Mouse (Mus musculus): Measurements from ENCODE around the gene Inf2. TPM values are rescaled to one million over a fixed set of nuclear protein-coding genes. Genes with fewer than 3 reads are reported as not detected.
A peak's percentile ranks its signal among the peaks of the same experiment; 100 is the strongest.

Inf2 gene
- total and polyA plus RNA-seq, 2 experiments from 2014 or later: 1.1 to 10.8 TPM

DNA sequence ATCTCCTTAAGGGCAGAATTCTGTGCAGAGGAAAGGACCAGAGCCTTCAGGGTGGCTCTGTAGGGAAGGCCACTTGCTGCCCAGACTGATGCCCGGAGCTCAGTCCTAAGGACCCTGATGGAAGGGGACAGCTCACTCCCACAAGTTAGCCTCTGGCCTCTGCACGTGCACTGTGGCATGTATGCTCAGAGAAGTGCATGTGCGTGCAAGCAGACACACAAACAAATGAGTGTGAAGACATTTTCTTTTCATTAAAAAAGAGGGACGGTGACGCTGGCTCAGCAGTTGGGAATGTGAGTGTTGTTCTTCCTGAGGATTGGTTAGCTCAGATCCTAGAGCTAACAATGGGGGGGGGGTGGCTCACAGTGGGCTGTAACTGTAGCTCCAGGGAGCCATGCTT, 9.2 kb upstream of the Inf2 start:
- ATAC-seq: no peak
- WGBS: 43% methylated on average over 5 of the region's 5 CpGs
- DNase-seq: no peak
- Histone ChIP-seq H3K4me3 (ENCODE audit: low read depth, low read length) (no peak overlapping the region), H3K27ac (ENCODE audit: low read depth, low read length) (no peak overlapping the region), H3K9ac (no peak overlapping the region), H3K4me2 (ENCODE audit: low read depth) (no peak overlapping the region), H3K27me3 (ENCODE audit: insufficient read depth, low read length) (no peaks in the 10 kb centered on the region), H3K9me3 (ENCODE audit: low read length) (no peaks in the 10 kb centered on the region), H3K36me3 (ENCODE audit: insufficient read depth) (no peaks in the 10 kb centered on the region), H3K4me1 (ENCODE audit: insufficient read depth) (peaks cover 6% of the 10 kb centered on the region; the same call in 1 of the 2 replicates)
- no peak for TF ChIP-seq CTCF (IDR thresholded peaks at IDR 0.05; ENCODE audit: low read depth)

- TF ChIP-seq CTCF (IDR thresholded peaks at IDR 0.05; ENCODE audit: low read depth): no peak
- H3K9ac ChIP-seq: no peak overlapping the region
- H3K4me2 ChIP-seq (ENCODE audit: low read depth): no peak overlapping the region
- ATAC-seq (no peak), DNase-seq (no peak)
- H3K27ac ChIP-seq (ENCODE audit: low read depth, low read length): no peak overlapping the region
- H3K9me3 ChIP-seq (ENCODE audit: low read length): no peaks in the 10 kb centered on the region
- peaks cover 6% of the 10 kb centered on the region; the same call in 1 of the 2 replicates for H3K4me1 ChIP-seq (ENCODE audit: insufficient read depth)
- H3K4me3 ChIP-seq (ENCODE audit: low read depth, low read length): no peak overlapping the region
- no peaks in the 10 kb centered on the region for H3K36me3 ChIP-seq (ENCODE audit: insufficient read depth)
- H3K27me3 ChIP-seq (ENCODE audit: insufficient read depth, low read length): no peaks in the 10 kb centered on the region
- 87% methylated on average over 8 of the region's 8 CpGs for WGBS
These were observed 8.7 kb upstream of the Inf2 start for GRCm38 (mm10) chr12:112579926-112580325.

- H3K4me1 ChIP-seq (ENCODE audit: insufficient read depth): peaks cover 6% of the 10 kb centered on the region; the same call in 1 of the 2 replicates
- H3K36me3 ChIP-seq (ENCODE audit: insufficient read depth): no peaks in the 10 kb centered on the region
- no peak overlapping the region for H3K4me3 ChIP-seq (ENCODE audit: low read depth, low read length)
- H3K9ac ChIP-seq: no peak overlapping the region
- DNase-seq (no peak), ATAC-seq (no peak)
- WGBS: 87% methylated on average over 3 of the region's 3 CpGs
- no peaks in the 10 kb centered on the region for H3K27me3 ChIP-seq (ENCODE audit: insufficient read depth, low read length)
- TF ChIP-seq CTCF (IDR thresholded peaks at IDR 0.05; ENCODE audit: low read depth): no peak
- H3K27ac ChIP-seq (ENCODE audit: low read depth, low read length): no peak overlapping the region
- no peaks in the 10 kb centered on the region for H3K9me3 ChIP-seq (ENCODE audit: low read length)
- no peak overlapping the region for H3K4me2 ChIP-seq (ENCODE audit: low read depth)
These were observed 7.5 kb upstream of the Inf2 start for GRCm38 (mm10) chr12:112581113-112581512.

DNA sequence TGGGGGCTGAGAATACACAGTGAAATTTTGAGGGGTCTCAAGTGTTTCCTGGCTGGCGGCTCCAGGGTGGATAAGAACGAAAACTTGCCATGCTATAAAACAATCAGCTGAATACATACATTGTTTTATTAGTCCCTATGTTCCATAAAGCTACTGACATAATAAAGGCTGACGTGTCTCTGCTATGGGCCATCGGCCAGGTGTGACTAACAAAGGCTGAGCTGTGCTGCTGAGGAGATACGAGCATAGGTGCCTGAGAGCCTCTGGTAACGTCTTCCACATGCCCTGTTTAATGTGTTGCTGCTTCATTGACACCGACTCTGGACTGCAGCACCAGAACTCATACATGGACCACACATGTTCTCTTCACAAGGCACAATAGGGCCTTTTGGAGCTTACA, 3.6 kb upstream of the Inf2 start:
- Histone ChIP-seq H3K27me3 (ENCODE audit: insufficient read depth, low read length) (0 out of 2 replicates have a peak, but pooled peaks cover 3% of the 10 kb centered on the region), H3K9ac (no peak overlapping the region), H3K36me3 (ENCODE audit: insufficient read depth) (no peaks in the 10 kb centered on the region), H3K4me2 (ENCODE audit: low read depth) (no peak overlapping the region), H3K9me3 (ENCODE audit: low read length) (no peaks in the 10 kb centered on the region), H3K27ac (ENCODE audit: low read depth, low read length) (no peak overlapping the region), H3K4me3 (ENCODE audit: low read depth, low read length) (no peak overlapping the region), H3K4me1 (ENCODE audit: insufficient read depth) (no peaks in the 10 kb centered on the region; the same call in 1 of the 2 replicates)
- WGBS: 68% methylated on average over 7 of the region's 7 CpGs
- ATAC-seq (no peak), DNase-seq (no peak)
- TF ChIP-seq CTCF (IDR thresholded peaks at IDR 0.05; ENCODE audit: low read depth): no peak

DNA sequence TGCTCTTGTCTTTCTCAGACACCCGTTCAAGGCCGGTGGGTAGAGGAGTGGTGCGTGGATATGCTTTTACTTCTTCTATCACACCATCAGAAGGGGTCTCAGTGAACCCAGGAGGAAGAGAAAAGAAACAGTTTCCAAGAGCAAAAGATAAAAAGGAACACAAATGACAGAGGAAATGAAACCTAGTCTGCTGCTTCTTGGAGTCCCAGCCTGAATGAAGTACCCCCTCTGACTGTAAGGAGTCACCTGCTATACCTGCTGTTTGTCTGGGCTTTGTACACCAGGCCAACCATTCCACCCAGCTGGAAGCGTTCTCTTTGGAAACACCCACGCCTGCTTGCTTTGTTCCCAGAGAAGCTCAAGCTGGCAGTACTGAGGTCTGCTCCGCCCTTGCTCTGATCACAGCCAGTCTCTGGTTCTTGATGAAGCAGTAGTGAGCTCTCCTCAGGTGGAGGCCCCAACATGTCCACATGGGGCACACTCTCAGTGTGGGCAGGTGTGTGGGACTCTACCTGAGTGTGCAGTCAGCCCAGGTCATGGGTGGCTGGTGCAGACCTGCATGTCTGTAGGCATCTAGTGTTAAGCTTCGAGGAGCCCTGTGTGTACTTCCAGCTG, 2.6 kb upstream of the Inf2 start:
- no peak for ATAC-seq
- Histone ChIP-seq H3K4me3 (ENCODE audit: low read depth, low read length) (no peak overlapping the region), H3K36me3 (ENCODE audit: insufficient read depth) (no peaks in the 10 kb centered on the region), H3K9me3 (ENCODE audit: low read length) (no peaks in the 10 kb centered on the region), H3K9ac (no peak overlapping the region), H3K27me3 (ENCODE audit: insufficient read depth, low read length) (0 out of 2 replicates have a peak, but pooled peaks cover 3% of the 10 kb centered on the region), H3K27ac (ENCODE audit: low read depth, low read length) (no peak overlapping the region), H3K4me1 (ENCODE audit: insufficient read depth) (peaks cover 2% of the 10 kb centered on the region; the same call in 1 of the 2 replicates), H3K4me2 (ENCODE audit: low read depth) (no peak overlapping the region)
- 70% methylated on average over 7 of the region's 7 CpGs for whole genome bisulfite sequencing
- DNase-seq: peak; percentile 29
- no peak for TF ChIP-seq CTCF (IDR thresholded peaks at IDR 0.05; ENCODE audit: low read depth)

DNA sequence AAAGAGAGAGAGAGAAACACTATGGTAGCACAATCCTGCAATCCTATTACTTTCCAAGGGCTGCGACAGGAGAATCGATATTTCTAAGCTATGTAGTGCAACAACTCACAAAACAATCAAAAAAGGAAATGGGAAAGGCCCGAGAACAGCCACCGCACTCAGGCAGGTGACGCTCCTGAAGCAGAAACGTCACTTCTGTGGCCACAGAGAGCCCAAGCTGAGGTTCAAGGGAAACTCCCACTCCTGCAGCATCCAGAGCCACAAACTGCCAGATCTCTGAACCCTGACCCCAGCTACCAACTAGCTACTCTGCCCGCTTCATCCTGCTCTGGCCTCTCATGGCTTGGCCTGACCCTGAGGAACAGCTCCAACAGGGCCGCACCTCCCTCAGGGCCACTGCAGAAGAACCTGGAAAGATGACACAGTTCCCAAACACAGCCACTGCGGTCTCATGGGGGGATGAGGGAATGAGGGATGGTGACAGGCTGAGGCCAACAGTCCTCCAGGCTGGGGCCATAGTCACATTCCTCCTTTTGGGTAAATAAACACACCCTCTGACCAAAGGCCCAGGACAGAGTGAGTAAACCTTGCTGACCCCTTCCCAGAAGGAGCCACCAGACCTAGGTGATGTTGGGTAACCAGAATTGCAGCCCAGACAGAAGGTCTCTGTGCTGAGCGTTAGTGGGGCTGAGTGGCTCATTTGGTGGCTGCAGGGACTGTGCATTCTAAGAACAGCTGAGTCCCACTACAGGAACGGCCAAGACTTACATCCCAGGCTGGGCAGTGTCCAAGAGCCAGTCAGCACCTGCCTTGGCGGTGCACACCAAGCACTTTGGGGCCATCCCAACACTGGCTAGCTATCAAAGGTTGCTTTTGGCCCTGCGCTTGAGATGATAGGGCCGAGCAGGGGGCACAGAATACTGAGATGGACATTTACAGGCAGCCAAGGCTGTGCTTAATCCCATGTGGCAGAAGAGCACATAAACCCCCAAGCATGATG, 1.2 kb upstream of the Inf2 start:
- TF ChIP-seq CTCF (IDR thresholded peaks at IDR 0.05; ENCODE audit: low read depth): no peak
- 0 out of 2 replicates have a peak, but pooled peaks cover 3% of the 10 kb centered on the region for H3K27me3 ChIP-seq (ENCODE audit: insufficient read depth, low read length)
- H3K36me3 ChIP-seq (ENCODE audit: insufficient read depth): no peaks in the 10 kb centered on the region
- no peak overlapping the region for H3K9ac ChIP-seq
- no peaks in the 10 kb centered on the region for H3K9me3 ChIP-seq (ENCODE audit: low read length)
- ATAC-seq (no peak), DNase-seq (no peak)
- no peak overlapping the region for H3K4me3 ChIP-seq (ENCODE audit: low read depth, low read length)
- 77% methylated on average over 14 of the region's 14 CpGs for WGBS
- peaks cover 2% of the 10 kb centered on the region; the same call in 1 of the 2 replicates for H3K4me1 ChIP-seq (ENCODE audit: insufficient read depth)
- no peak overlapping the region for H3K4me2 ChIP-seq (ENCODE audit: low read depth)
- no peak overlapping the region for H3K27ac ChIP-seq (ENCODE audit: low read depth, low read length)
